Mouse (Mus musculus) cerebellum, adult 8-10 months (tissue): ENCODE data around the gene Bend6.

Experiments used
- DNase-seq: peaks from one replicate; pipeline ENCODE4 v3.0.0; 2022

Gene Bend6

DNA sequence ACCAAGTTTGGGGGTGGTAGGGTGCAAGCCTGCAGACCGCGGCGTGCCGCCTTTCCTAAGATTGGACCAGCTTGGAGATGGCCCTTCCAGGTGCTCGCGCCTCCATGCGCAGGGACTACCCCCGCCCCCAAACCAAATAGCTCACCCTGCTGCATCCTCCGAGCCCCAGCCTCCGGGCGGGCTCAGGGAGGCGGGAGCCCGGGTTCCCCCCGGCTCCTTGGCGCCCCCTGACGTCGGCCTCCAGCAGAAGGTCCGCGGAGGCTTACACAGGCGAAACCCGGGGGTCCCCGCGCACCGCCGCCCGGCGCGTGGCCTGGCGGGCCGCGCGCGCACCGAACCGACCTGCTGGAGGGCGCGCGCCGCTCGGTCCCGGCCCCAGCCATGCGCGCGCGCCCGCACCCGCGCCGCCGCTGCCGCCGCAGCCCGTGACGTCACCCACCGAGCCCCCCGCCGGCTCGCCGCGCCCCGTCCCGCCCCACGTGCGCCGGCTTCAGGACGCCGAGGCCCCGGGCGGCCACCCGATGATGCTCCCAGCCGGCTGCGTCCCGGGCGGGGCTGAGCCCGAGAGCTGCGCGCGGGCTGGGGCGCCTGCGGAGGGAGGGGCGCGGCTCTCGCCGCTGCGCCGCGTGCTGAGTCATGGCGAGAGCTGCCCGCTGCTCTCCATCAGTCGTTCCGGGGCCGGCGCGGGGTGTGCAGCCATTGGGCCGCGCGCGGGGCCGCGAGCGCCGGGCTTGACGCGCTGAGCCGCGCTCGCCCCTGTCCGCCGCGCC lies at the start of gene Bend6:
Bend6 (minus strand) TSS at position 396 of the 770 bp plus-strand sequence.
- peak; percentile 85 for DNase-seq

- no peak for DNase-seq
These were observed 48.0 kb upstream of the Bend6 start for GRCm38 (mm10) chr1:33955626-33956025.

- DNase-seq = no peak
These were observed 40.9 kb upstream of the Bend6 start for GRCm38 (mm10) chr1:33948511-33948910.

- peak; percentile 56 for DNase-seq
These were observed 40.2 kb upstream of the Bend6 start for GRCm38 (mm10) chr1:33947838-33948237.

- peak; percentile 81 for DNase-seq
These were observed 39.2 kb upstream of the Bend6 start for GRCm38 (mm10) chr1:33946601-33947395.

GRCm38 (mm10) chr1:33945756-33946155 lies 38.1 kb upstream of the Bend6 start:
- DNase-seq = no peak

DNA sequence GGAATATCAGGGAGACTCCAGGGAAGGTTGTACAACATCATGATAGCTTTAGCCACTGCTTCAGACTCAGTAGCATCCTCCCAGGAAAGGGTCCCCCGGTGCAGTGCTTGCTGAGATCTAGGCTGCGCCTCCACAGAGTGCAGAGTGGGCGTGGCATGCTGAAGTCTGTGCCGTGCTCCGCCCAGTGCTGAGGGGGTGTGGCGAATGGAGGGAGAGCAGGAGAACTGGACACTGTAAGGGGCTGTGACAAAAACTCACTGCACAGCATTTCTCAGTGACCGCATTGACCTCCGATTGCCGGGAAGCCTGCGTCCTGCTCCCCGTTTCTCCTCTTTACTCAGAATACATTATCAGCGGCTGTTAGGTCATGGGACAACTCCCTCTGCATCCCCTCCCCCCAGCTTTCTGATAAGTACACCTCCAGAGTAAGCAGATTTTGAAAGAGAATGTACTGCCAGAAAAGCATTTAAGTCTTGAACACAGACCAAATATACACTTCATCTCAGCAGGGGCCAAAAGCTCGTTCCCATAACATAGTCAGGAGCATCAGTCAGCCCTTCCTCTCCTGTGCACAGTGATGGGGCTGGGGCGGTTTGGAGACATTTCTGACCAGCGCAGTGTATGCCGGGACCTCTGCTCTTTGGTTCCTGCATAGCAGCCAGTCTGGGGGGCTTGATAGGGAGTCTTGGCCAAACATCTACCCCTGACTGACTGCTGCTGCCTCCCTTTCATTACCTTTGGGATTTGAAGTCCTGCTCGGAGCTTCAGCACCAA lies 37.5 kb upstream of the Bend6 start:
- DNase-seq = no peak

GRCm38 (mm10) chr1:33943943-33944342 lies 36.3 kb upstream of the Bend6 start:
- no peak for DNase-seq

GRCm38 (mm10) chr1:33942638-33943037 lies 35.0 kb upstream of the Bend6 start:
- DNase-seq = no peak

- no peak for DNase-seq
These were observed 32.8 kb upstream of the Bend6 start for GRCm38 (mm10) chr1:33940364-33940928.

- no peak for DNase-seq
These were observed 32.2 kb upstream of the Bend6 start for GRCm38 (mm10) chr1:33939828-33940227.

DNA sequence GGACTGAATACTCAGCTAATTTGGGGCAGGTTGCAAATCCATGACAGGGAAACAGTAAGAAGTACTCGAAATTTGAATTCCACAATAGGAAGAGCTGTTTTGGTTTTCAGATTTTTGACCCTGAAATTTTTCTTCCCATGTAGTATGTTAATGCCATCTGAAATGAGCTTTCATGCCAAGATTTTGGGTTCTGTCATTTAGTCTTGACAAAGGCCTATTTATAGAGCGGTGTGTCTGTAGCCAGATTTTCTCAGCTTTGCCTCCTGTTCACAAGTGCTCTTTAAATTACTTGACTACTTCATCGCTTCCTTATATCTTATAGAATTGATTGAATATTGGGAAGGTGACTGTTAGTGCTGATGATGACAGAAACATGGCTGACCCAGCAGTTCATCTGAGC lies 28.3 kb upstream of the Bend6 start:
- DNase-seq = no peak

DNA sequence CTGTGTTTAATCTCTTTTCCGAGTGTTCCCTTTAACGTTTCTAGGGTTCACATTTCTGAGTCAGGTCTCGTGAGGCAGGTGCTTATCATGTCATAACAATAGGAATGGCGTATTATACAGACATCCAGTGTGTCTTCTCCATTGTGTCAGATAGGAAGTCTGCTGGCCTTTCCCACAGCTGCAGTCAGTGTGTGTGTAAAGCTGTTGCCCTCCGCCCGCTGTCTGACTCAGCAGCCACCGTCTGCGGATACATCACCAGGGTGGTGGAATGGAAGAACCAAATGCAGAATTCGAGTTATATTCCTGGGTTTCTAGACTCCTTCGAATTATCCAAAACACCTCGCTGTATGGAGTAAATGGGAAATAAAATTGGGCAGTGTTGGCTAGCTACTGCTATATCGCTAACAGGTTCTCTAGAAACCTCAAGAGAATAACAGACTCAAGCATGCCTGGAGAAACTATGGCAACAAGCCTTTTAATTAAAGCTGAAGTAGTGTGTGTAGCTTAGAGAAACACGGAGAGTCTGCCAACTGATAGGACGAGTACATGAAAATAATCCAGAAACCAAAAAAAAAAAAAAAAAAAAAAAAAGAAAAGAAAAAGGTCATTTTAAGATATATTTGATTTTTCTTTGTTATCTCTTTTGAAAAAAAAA lies 25.4 kb upstream of the Bend6 start:
- DNase-seq = no peak

GRCm38 (mm10) chr1:33932196-33932595 lies 24.6 kb upstream of the Bend6 start:
- DNase-seq = no peak

DNA sequence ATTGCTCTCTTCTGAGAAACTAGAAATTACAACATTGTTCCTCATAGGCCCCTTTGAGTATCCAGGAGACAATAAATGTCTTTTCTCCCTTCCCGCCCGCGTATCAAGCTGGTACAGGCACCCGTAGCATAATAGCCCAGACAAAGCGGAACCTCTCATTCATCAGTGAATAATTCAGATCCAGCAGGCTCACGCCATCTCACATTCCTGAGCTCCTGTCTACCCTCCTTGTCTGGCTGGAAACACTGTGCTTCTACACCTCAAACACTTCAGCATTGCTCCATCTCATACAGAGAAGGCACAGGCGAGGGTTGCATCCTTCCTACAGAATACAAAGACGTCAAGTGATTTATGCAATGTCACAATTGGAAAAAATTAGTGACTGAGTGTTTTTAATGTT lies 24.2 kb upstream of the Bend6 start:
- no peak for DNase-seq

GRCm38 (mm10) chr1:33927466-33927865 lies 19.9 kb upstream of the Bend6 start:
- DNase-seq = no peak

DNA sequence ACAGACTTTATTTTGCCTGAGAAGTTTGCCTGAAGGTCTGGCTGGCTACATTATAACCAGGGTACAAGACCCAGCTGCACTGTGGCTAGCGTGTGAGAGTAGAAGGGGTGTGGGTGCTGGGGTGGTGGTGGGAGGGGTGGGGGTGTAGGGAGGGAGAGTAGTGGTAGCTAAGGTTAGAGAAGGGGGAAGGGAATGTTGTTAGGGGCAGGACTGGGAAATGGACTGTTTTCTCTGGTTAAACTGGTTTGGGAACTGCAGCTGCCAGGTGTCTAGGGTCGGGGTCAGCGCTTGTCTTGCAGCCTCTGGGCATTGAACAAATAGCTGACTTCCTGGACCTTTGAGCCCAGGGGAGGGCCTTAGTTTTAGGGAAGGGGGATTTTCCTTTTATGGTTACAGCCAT lies 17.7 kb upstream of the Bend6 start:
- DNase-seq = no peak

DNA sequence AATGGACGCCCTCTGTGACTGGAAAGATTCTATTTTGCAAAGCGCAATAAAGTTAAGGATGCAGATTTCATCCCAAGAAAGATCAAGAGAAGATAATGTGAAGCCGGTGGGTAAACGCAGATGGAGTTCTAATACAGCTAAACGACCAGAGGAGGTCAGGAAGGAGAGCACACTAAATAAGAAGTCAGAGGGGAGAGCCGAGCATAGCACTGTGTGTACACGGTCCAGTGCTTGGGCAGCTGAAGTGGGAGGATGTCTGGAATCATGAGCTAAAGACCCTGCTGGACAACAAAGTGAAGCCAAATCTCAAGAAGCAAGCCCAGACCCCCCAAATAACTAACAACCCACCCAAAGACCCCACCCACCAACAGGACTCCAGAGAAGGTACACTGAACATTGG lies 15.4 kb upstream of the Bend6 start:
- no peak for DNase-seq

DNA sequence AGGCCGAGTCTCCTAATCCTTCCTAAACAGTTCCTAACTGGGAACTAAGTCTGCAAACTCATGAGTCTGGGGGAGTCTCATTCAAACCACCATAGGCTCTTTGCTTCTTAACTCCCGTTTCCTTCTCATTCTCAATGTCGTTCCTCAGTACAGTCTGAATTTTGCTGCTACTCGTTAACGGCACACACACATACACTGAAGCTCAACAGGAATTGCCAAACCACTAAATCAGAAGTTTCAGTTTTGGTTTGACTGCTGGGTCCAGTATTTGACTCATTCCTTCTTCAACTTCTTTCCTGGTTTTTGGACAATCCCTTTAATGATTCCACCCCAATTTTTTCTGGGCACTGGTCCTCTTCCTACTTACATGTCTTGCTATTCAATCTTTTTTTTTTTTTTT lies 8.9 kb upstream of the Bend6 start:
- no peak for DNase-seq

DNA sequence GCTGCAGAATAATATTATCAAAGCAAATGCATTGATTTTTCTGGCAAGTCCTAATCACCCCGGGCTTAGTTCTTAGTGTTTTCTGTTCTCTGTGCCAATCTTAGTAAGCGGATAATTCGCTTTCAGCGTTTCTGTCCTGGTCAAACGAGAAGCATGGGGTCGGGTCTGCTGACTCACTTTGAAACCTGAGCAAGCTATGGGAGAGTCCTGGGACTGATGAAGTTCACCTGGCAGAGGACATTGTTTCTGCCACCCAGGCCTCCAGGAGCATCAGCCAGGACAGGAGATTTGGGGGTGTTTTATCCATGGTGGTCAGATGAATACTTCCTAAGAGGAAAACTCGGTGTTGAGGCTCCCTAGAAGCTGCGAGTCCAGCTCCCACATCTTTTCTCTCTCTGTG lies 4.0 kb upstream of the Bend6 start:
- DNase-seq = no peak

GRCm38 (mm10) chr1:33908191-33908962 lies 761 bp upstream of the Bend6 start, which contains the start of gene Dst:
Gene Dst, plus strand, starts transcription at chr1:33908225.
- DNase-seq = no peak

- peak; percentile 71 for DNase-seq
These were observed 689 bp downstream of the Bend6 start for GRCm38 (mm10) chr1:33906927-33907326.
